Mouse (Mus musculus): Measurements from ENCODE around the gene Rbm19.

Rbm19 gene

DNA sequence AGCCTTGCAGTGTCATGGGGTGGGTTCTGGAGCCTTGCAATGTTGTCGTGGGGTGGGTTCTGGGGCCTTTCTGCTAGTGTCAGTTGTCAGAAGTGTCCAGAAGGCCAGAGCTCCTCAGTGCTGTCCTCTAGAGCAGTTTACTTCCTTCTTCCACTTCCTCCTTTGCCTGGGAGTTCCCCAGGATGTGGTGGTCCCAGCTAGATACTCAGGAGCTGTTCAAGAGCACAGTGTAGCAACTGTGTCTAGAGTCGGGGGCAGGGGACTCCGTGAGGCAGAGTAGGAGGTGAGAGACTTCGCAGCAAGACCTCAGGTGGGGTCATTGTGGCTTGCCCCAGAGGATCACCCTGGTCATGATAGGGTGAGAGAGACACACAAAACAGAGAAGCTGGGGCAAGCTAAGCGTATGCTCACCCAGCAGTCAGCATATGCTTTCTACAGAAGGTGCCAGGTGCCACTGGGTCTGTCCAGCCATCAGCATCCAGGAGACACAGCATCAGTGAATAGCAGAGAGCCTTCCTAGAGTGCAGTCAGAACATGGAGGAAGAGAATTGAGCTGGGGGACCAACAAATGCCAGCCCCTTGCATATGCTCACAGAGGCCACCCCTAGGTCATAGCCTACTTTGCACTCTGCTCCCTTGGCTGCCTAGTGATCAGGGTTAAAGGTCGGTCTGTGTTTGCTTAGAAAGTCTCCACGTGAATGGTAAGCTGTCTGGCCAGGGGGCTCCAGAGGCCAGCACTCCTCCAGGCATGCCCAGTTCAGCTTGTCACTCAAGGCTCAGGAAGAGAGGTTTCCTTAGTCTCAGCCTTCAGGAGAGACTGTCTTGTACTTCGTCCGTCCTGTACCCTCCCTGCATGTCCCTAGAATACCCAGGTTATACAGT lies 49.0 kb downstream of the Rbm19 start:
- DNase-seq (ENCODE audit: low read depth, low spot score): no peak

DNA sequence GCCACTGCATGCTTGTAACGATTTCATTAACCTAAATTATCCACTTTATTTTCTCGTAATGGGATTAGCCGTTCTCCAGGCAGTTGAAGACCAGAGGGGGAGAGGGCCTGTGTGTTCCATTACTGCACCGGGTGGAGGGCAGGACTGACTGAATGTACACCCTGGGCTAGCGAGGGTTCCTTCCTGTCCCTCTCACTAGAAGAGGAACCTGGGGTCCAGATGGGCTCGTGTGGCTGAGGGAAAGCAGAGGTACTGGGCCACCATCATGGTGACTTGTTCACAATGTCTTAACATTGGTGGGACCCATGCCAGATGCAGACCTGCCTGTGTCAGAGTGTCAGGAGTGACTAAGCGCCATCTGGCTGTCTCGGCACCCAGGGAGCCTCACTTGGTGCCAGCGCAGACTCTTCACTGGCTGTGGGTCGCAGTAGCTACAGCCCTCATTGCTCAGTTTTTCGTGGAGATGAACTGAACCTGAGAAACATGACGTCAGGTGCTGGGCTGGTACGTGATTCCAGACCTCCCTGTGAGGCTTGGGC lies 51.6 kb downstream of the Rbm19 start:
- DNase-seq (ENCODE audit: low read depth, low spot score): no peak

DNA sequence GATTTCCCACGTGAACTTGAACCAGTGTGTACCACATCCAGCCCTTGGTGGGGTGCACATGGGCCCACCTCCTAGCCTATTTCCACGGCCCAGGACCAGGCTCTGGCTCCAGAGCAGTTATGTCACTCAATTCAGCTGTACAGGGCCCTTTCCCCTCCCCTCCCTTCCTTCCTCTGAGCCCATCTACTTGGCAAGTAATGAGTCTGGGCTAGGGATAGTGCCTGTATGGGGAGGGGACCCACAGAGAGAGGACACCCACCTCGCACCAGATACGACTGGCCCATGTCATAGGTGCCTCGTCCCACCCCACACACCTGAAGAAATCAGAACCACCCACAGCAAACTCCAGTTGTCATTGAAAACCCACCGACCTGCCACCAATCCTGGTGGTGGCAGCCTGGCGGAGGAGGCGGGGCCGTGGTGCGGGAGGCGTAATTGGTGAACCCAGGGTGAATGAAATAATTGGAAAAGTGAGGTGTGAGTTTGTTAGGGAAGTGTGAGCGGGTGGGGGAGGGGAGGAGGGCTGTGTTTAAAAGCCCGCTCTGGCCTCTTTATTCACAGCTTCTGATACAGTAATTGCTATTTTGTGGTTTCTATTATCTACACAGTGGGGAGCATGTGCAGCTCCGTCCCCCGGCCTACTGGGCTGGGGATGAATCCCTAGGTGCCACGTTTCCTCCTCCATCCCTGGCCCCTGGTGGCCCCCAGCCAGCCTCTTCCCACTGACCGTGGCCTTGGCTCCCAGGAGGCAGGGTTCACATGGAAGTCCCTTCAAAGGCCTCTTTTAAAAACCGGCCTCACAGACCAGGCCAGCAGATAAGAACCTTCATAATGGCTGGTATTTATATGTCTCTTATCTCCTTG lies 55.8 kb downstream of the Rbm19 start:
- no peak for DNase-seq (ENCODE audit: low read depth, low spot score)

DNA sequence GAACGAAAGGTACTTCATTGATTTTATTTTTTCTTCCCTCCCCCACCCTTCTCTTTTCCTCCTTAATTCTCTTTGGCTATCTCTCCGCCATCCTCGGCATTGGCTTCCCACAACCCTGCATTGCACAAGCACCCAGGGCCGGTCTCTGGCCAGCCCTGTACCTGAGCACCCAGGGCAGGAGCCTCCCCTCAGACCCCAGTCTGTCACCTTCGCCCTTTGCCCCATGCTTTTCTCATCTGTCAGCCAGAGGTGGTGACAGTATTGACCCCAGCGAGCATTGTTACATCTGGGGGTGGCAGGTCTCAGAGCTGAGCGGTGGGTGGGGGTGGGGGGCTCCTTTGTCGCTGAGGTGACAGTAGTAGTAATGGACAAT lies 56.5 kb downstream of the Rbm19 start:
- no peak for DNase-seq (ENCODE audit: low read depth, low spot score)

DNA sequence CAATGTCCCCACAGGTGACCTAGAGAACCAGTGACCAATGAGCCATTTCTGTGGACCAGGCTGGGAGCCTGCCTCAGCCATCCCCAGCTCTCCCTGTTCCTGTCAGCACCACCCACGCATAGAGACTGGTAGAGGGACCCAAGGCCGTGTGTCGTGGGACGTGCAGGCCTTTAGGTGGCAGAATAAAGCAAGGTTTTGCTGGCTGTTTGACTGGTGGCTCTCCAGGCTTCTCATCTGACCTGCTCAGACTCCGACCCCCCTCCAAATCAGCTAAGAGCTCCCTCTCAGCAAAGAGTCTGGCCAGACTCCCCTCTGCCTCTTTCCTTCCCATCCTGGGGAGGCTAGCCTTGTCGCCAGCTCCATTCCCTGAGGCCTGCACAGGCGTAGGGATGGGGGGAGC lies 58.1 kb downstream of the Rbm19 start:
- no peak for DNase-seq (ENCODE audit: low read depth, low spot score)

DNA sequence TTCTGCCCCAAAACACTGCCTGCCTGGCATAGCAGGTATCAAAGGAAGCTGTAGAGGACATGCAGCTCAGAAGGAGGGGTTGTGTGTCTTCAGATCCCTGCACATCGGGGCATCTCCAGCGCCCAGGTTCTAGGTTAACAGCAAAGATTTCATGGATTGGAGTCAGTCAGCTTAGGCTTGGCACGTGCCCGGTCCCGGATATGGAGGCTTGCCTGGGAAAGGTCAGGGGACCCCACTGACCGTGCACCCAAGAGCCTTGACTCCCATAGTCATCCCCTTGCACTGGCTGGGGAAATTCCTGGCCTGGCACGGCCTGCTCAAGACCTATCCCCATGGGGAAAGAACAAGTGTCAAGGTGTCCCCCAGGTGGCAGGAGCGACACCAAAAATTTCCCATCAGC lies 59.0 kb downstream of the Rbm19 start:
- DNase-seq (ENCODE audit: low read depth, low spot score): no peak

DNA sequence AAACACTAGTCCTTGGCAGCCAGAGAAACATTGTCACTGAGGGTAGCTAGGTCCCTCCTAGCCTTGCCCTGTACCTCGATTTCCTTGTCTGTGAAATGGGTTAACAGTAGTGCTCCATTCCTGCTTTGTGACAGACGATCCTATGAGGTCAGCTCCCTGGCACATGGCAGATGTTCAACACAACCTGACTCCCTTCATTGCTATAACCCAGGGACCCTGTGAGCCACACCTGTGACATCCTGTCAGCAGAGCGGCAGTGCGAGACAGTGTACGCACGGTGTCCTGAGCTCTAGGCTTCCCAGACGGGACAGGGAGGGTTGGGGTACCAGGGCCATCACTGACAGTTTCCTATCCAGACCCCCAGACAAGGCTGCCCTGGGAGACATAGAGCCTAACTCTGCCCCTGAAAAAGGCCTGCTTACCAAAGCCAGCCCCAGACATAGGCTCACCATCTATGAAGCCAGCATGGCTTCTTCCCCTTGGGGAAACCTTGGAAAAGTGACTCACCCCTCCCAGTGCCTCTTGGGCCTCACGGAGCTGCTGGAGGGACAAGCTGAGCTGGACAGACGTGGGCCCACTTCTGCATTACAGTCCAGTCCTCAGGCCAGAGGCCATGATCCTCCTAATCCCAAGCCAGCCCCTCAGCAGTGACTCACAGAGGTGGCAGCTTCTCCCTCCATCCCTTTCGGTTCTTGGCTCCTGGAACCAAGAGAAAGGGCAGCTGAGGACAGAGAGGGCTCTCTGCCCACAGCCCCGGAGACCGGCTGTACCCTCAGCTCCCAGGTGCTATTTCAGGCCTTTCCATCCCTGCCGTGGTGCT lies 60.2 kb downstream of the Rbm19 start:
- DNase-seq (ENCODE audit: low read depth, low spot score): no peak

DNA sequence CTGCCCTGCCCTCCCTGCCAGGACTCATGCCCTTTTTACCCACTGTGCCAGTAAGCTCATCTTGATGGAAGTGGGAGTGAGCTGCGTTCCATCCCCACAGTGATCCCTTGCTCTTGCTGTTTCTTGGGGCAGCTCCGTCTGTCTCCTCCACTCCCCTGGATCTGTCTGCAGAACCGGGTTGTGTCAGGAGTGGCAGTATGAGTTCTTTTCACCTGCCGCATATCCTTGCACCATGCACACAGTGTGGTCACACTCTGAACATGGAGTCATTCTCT lies 60.7 kb downstream of the Rbm19 start:
- no peak for DNase-seq (ENCODE audit: low read depth, low spot score)

DNA sequence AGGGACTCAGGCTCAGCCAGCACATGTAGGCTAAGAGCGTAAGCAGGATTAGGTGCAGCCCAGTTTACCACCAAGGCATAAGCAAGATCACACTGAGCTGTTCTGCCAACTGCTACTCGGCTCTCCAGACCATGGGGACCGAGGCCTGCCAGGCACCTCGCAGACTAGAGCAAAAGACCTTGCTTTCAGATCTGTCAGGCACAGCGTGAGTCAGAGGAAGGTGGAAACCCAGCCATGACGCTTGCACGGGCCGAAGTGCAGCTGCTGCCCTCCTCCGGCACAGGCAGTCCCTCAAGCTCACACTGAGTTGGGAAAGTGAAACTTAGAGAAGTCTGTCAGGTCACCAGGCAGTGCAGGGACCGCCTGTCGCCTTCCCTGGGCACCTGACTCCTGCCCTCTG lies 63.8 kb downstream of the Rbm19 start:
- DNase-seq (ENCODE audit: low read depth, low spot score): no peak

DNA sequence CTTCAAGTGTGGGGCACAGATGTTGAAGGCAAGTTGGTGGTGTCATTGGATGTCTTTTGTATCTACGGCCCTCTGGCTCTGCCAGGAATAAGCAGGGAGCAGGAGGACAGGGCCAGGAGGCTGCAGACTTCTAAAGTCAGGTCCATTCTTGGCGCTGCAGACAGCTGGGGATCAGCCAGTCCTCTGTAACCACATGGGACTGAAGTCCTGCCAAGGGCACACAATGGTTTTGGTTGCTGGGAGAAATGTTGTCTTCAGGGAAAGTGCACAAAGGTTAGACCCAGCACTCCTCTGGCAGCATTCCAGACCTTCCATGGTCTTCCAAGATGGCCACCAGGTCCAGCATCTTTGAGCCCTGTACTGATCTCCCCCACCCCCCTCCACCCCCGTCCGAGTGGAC lies 65.1 kb downstream of the Rbm19 start:
- no peak for DNase-seq (ENCODE audit: low read depth, low spot score)

DNA sequence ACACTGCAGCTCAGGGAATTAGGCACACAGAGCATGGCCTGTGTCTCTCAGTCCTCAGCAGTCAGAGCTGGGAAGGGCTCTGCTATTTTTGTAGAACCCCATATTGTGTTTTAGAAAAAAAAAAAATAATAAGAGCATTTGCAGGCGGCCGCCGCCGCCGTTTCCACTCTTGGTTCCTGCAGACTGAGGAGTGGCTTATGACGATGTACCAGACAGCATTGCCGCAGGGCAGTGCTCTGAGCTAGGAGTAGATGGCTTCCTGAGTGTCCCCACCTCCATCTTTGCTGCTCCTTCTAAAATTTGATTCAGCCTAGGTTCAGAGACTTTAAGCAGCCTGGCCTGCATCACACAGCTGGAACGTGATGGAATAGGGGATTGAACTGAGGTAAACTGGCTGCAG lies 67.1 kb downstream of the Rbm19 start:
- peak; percentile 23 for DNase-seq (ENCODE audit: low read depth, low spot score)

DNA sequence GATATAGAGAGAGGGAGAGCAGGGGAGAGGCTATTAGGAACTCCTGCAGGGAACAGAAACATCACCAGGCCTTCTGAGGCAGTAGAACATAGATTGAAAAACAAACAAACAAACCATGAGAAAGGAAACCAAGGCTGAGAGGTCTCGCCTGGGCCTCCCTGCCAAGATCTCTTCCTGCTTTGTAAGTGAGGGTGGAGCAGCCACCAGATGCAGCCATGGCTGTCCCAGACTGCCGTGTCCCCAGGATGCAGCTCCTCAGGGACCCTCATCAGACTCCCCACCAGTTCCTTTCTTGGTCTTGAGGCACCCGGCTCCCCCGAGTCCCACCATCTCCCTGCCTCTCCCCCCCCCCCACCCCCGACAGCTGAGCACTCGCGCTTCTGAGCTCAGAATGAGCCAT lies 67.5 kb downstream of the Rbm19 start:
- no peak for DNase-seq (ENCODE audit: low read depth, low spot score)

DNA sequence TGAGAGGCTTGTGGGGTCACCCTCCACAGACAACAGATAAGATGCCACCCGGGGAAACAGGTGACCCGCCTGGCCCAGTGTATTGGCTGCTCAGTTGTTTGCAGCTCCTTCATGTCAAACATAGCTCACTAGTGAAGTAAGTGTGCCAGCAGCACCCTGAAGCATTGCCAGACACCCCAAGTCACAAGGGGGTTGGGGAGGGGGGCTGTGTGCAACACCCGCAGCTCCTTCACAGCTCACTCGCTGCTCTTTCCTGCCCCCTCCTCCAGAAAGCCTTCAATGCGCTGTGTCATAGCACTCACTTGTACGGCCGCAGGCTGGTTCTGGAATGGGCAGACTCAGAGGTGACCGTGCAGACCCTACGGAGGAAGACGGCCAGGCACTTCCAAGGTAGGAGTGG lies 69.7 kb downstream of the Rbm19 start:
- DNase-seq (ENCODE audit: low read depth, low spot score): no peak

DNA sequence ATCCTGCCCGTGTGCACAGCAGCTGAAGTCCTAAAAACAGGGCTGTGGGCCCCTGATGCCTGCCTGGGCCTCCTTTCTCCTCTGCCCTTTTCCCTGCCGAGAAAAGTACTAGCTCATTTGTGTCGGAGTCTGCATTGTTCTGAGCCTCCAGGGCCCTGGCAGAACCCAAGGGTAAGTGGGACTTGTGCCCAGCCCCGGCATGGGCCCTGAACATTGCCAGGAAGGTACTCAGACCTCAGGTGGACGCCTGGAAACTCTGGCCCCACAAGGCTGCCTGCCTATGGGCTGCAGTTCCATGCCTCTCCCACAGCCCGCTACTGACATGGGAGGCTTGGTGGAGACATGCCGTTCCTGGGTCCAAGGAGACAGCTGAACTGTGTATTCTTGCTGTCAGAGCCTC lies 72.3 kb downstream of the Rbm19 start:
- DNase-seq (ENCODE audit: low read depth, low spot score): no peak

DNA sequence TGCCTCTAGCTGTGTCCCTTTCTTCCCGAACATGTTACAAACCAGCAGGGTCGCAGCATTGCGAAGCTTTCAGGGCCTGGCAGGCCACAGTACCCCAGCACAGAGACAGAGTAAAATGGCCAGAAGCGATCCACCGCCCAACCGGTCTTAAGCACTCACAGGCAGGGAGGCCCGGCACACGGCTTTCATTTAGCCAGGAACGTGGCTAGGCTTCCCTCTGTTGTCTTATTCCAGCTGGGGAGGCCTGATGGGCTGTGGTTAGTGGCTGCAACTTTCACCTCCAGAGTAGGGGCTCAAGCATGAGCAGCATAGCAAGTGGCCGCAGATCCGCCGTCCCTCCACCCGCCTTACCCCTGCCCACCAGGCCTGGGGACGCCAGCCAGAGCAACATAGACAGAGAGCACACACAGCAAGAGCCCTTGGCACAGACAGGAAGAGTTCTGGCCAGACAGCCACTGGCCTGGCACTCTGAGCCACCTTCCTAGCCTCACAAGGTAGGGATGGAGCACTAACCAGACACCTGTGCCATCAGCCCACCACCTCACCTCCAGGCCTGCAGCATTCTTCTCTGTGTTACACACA lies 73.8 kb downstream of the Rbm19 start:
- DNase-seq (ENCODE audit: low read depth, low spot score): no peak

DNA sequence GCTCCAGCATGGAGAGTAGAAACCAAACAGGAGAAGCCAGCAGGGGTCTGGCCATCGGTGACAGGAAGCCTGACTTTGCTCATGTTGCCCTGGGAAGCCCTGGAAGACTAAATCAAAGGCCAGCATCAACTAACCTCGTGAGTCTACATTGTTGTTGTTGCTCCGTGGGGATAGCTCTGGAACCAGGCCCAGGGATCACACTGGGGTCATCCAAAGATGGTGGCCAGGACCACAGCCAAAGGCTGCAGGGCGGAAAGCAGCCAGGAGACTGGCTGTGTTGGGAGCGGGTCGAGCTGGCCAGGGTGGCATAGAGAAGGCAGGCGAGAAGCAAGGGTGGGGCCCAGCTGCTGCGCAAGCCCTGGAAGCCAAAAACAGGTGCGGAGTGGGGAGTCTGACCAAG lies 75.4 kb downstream of the Rbm19 start:
- no peak for DNase-seq (ENCODE audit: low read depth, low spot score)

DNA sequence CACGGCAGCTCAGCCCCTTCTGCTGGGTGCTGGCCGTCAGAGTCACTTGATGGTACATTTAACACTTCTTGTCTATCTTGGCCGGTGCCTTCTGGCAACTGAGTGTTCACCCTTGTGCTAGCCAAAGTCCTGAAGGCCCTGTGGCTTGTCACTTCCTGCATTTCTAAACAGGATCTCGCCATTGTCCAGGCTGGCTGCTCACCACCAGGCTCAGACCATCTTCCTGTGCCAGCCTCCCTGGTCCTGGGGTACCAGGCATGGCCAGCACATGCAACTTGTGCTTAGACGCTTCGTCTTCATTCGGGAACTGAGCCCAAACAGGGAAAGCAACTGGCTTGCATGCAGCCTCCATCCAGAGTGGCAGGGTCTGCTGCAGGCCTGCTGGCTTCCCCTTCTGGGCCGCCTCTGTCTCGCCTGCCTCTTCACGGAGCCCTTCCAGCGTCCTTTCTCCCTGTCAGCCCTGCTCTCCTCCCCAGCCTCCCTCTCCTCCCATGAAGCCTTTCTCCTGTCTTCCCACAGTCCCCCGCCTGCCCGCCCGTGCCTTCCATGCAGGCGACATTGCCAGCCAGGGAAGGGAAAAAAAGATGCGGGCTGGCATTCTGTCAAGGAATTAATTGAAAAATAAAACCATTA lies 78.2 kb downstream of the Rbm19 start:
- no peak for DNase-seq (ENCODE audit: low read depth, low spot score)

DNA sequence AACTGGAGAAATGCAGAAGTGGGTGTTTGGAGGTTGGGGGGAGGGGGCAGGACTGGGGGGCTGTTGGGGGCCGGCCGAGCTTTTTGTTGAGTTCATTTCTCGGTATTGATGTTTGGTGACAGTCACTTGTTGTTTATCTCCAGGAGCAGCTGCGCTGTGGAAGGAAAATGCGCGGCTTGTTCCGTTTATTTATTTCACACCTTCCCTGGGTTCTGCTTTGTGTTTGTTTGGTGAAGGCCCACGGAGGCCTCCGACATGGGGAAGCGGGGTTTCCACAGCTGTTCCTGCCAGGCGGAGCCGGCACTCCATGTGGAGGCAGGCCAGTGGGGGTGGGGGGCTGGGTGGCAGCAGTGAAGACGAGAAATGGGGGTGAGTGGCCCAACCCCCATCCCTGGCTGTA lies 78.7 kb downstream of the Rbm19 start:
- DNase-seq (ENCODE audit: low read depth, low spot score): no peak

DNA sequence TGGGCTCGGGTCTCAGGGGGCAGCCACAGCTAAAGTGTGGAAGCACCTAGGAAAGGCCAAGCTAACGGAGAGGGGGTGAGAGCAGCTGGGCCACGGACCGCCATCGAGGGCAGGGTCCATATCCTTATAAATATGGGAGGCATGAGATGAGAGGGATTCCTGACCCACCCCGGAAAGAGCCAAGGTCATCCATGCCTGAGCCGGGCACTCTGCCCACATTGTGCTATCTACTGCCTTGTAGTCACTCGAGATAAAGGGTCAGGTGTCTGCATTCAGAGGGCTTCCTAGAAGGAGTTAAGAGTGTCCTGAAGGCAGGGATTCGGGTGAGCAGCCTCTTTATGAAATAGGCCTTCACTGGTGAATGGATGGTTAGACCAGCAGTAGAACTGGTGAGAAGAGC lies 80.6 kb downstream of the Rbm19 start:
- DNase-seq (ENCODE audit: low read depth, low spot score): no peak

DNA sequence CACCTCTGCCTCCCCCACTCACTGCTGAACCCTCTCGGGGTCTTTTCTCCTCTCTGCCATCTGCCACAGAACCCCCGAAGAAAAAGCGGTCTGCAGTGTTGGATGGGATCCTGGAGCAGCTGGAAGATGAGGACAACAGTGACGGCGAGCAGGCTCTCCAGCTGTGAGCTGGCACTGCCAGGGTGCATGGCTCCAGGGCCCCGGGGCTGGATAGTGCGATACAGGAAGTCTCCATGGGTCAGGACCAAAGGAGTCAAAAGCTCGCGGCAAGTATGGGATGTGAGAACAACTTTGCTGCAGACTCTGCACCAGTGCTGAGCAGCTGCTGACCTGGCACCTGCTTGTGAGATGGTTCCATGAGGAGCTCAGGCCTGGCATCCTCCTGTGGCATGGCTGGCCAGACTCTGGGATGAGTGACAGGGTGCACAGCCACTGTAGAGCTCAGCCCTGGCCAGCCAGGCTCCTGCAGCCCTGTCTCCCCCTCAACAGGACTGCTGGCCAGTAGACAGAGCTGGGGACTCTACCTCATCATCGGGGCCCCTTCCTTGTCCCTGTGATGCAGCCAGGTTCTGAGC lies 81.6 kb downstream of the Rbm19 start:
- no peak for DNase-seq (ENCODE audit: low read depth, low spot score)

DNA sequence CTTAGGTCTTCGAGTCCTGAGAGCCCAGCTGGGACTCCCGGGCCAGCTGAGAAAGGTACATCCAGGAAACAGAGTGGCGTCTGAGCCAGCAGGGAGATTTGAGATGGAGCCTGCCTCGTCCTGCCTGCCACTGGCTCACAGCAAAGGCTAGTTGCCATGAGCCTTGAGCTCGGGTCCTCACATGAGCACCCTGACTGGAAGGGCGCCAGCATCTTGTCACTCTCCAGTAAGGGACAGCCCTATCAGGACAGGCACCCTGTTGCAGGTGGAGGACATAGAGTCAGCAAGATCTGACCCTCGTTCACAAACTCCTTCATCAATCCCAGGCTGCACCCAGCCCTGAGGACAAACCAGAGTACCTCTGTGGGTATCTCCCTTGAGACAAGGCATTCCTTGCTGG lies 83.6 kb downstream of the Rbm19 start:
- DNase-seq (ENCODE audit: low read depth, low spot score): no peak
